Mouse (Mus musculus): ENCODE results near the gene Zfp91.

Zfp91 gene

GRCm38 (mm10) chr19:12795511-12796327 is at the start of gene Zfp91, which contains the start of gene Lpxn:
Gene Zfp91, minus strand, starts transcription at chr19:12796126.
Gene Lpxn, plus strand, starts transcription at chr19:12796193.
- DNase-seq, result peak; percentile 99

GRCm38 (mm10) chr19:12838507-12838906 is 42.6 kb upstream of the Zfp91 start:
- DNase-seq, result no peak

- no peak for DNase-seq
Measured at GRCm38 (mm10) chr19:12833625-12834024, 37.7 kb upstream of the Zfp91 start.

DNA sequence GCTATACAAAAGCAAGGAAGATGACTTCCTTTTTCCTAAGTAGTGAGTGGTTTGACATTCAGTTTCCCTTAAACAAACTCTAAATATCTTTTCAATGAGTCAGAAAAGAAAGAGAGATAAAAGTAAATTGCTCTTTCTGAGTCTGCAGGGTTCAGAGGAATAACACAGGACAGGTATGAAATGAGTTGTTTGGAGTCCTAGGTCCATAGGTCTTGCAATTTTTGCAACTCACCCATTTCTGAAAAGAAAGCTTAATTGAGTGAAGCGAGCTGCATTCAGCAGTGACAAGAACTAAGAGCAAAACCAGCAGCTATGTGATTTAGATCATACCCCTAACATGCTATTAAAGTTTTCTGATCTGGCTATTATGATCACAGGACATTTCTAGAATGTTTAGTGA is 35.6 kb upstream of the Zfp91 start:
- DNase-seq, result no peak

- DNase-seq, result no peak
Measured at GRCm38 (mm10) chr19:12830823-12831430, 35.0 kb upstream of the Zfp91 start.

DNA sequence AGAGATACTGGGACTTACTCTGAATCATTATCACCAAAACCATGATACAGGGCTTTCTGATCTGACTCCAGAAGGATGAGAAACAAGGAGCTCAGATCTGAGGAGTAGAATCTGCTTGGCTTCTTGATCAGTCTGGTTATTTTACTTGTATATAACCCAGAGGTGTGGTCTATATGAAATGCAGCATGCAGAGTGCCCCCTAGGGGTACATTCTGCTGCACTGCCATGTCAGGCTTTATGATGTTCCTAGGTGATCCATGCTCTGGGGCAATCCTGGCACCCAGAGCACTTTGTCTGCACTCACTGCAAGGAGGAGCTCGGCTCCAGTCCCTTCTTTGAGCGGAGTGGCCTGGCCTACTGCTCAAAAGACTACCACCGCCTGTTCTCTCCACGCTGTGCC is 28.6 kb upstream of the Zfp91 start:
- DNase-seq, result no peak

DNA sequence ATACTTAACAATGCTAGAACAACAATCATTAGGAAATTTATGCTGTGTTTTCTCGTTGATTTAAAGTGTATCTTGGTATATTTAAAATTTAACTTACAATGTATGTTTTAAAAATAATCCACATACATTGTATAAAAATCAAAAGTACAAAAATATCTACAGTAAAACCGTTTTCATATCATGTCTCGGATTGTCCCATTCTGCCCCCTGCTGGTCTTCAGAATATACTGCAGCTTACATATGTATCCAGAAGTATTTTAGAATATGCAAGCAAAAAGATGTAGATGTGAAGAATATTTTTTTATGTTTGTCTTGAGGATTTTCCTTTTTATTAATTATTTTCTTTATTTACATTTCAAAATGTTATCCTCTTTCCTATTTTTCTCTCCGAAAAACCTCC is 24.5 kb upstream of the Zfp91 start:
- peak; percentile 34 for DNase-seq

- DNase-seq, result no peak
Measured at GRCm38 (mm10) chr19:12818507-12818906, 22.6 kb upstream of the Zfp91 start.

DNA sequence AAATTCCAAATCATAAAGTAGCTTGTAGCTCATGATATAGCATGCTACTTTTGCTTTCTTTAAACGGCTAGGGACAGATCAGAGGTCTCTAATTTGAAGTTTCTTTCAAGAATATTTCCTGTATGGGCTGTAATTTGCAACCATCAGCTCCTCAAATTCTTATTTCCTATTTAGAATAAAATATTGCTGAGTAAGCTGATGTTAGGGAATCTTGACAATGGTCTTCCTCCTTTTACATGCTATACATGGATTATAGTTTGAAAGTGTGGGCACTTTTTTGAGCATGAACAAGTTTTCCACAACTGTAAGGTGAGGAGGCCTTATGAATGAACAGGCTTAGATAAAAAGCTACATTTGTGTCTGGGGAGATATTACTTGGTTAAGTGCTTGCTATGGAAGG is 18.0 kb upstream of the Zfp91 start:
- DNase-seq, result no peak

- DNase-seq, result no peak
Measured at GRCm38 (mm10) chr19:12812644-12813364, 16.9 kb upstream of the Zfp91 start.

GRCm38 (mm10) chr19:12806214-12806613 is 10.3 kb upstream of the Zfp91 start:
- DNase-seq, result no peak

GRCm38 (mm10) chr19:12805730-12806129 is 9.8 kb upstream of the Zfp91 start:
- no peak for DNase-seq

- no peak for DNase-seq
Measured at GRCm38 (mm10) chr19:12804237-12804636, 8.3 kb upstream of the Zfp91 start.

DNA sequence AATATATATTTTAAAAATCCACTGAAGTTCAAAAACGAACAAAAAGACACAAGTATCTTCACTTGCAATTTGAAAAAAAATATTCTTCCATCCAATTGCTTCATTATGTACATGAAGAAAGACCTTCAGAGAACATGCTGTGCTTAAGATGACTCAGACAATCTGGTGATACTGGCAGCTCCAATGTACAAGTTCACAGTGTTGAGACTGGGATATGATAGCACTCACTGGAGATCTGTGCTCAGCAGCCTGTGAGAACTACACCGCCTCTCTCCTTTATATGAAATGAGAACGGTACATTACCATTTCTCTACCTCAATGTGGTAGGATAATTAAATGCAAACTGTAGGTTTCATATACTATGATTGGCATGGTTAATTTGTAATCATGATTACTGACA is 6.9 kb upstream of the Zfp91 start:
- DNase-seq, result no peak

DNA sequence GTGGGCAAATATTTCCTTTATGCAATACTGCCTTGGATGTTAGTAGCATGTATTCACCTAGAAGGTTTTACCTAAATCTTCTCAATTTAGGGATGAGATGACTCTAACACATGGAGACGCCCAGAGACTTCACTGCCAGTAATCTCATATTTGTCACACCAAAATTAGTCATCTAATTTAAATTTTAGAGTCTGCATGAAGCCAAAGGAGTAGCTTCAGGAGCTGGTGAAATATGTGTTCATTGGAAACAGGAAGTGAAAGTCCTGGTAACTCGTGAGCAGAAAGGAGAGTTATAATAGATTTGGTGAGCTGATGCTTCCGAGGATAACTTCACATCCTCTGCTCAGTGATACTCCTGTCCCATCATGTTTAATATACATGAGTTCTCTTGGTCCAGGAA is 5.1 kb upstream of the Zfp91 start:
- DNase-seq, result no peak

GRCm38 (mm10) chr19:12800621-12801020 is 4.7 kb upstream of the Zfp91 start:
- DNase-seq, result no peak

- no peak for DNase-seq
Measured at GRCm38 (mm10) chr19:12799081-12799480, 3.2 kb upstream of the Zfp91 start.

GRCm38 (mm10) chr19:12798404-12798803 is 2.5 kb upstream of the Zfp91 start:
- no peak for DNase-seq

GRCm38 (mm10) chr19:12797071-12797470 is 1.1 kb upstream of the Zfp91 start:
- DNase-seq, result peak; percentile 72

- no peak for DNase-seq
Measured at GRCm38 (mm10) chr19:12796328-12796931, 504 bp upstream of the Zfp91 start.

GRCm38 (mm10) chr19:12795110-12795509 is 816 bp downstream of the Zfp91 start:
- no peak for DNase-seq

GRCm38 (mm10) chr19:12794056-12795044 is 1.6 kb downstream of the Zfp91 start:
- peak; percentile 88 for DNase-seq

All from cerebellum, adult 9-10 months (tissue).